Mouse (Mus musculus): ENCODE results near the gene Olfr56. TPM values are rescaled to one million over a fixed set of nuclear protein-coding genes. Genes with fewer than 3 reads are reported as not detected.

Gene Olfr56
- polyA plus RNA-seq, 1 experiment from 2014 or later, result not detected

DNA sequence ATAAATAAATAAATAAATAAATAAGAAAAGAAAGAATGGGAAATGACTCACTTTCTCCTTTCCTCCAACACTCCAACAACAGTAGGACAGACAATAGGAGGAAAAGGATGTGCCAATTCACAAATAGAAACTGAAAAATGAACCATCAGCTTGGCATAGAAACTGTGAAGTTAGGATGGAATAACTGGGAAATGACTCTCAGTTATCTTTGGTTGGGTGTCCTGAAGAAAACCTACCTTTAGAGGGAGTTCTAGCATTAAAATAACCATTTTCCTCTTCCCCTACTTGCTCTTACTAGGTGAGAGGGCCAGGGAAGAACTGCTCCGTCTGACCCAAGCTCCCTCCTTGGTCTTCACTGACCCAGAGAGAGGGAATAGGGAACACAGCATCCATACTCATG, 127.1 kb downstream of the Olfr56 start:
- Histone ChIP-seq H3K27me3 (ENCODE audit: insufficient read depth, low read length) (no peaks in the 10 kb centered on the region), H3K4me3 (ENCODE audit: low read depth, low read length) (no peak overlapping the region), H3K36me3 (ENCODE audit: insufficient read depth) (no peaks in the 10 kb centered on the region), H3K9ac (no peak overlapping the region), H3K27ac (ENCODE audit: low read depth) (no peak overlapping the region), H3K4me2 (no peak overlapping the region), H3K4me1 (ENCODE audit: insufficient read depth) (no peaks in the 10 kb centered on the region), H3K9me3 (ENCODE audit: low read depth, low read length) (no peaks in the 10 kb centered on the region)
- no peak for TF ChIP-seq CTCF (IDR thresholded peaks at IDR 0.05; ENCODE audit: low read depth)
- DNase-seq (no peak), ATAC-seq (ENCODE audit: insufficient read depth) (no peak)
- 63% methylated on average over 1 of the region's 1 CpGs for WGBS

DNA sequence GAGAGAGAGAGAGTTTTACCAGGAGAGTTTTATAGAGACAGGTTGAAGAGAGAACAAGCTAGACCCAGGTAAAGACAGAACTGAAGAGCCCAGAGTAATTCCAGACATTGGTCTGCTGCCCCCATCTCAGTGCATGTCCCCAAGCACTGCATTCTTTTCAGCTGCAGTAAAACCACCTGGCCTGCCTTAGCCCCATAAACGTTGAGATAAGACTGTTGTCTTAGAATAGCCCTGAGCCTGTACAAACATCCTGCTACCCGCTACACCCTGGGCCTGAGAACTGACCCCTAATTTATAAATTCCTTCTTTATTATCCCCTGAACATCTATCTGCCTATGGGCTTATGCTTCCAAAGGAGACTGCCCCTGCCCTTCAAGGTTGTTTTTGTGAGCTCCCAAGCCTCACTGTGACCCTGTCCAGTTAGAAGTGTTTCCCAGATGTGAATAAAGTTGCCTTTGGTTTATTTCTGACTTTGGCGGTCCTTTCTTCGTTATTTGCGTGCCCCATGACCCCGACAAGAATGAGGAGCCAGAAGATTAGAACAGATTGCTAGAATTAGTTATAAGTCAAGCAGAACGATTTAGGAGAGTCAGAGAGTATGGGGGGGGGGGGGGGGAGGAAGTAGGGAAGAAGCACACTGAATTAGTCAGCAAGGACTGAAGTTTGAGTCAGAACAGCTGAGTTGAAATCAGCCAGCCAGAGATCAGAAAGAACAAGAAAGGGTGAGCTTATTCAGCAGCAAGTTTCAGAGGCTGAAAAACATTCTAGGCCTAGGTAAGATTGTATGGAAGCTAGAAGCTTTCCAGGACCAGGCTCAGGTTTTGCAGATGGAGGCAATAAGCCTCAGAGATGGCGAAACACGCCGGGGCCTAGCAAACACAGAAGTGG, 129.2 kb downstream of the Olfr56 start:
- Histone ChIP-seq H3K9me3 (ENCODE audit: low read depth, low read length) (no peaks in the 10 kb centered on the region), H3K27ac (ENCODE audit: low read depth) (no peak overlapping the region), H3K4me3 (ENCODE audit: low read depth, low read length) (no peak overlapping the region), H3K4me2 (no peak overlapping the region), H3K9ac (no peak overlapping the region), H3K36me3 (ENCODE audit: insufficient read depth) (no peaks in the 10 kb centered on the region), H3K4me1 (ENCODE audit: insufficient read depth) (no peaks in the 10 kb centered on the region), H3K27me3 (ENCODE audit: insufficient read depth, low read length) (no peaks in the 10 kb centered on the region)
- ATAC-seq (ENCODE audit: insufficient read depth) (no peak), DNase-seq (no peak)
- TF ChIP-seq CTCF (IDR thresholded peaks at IDR 0.05; ENCODE audit: low read depth), result no peak
- WGBS, result 56% methylated on average over 10 of the region's 10 CpGs

DNA sequence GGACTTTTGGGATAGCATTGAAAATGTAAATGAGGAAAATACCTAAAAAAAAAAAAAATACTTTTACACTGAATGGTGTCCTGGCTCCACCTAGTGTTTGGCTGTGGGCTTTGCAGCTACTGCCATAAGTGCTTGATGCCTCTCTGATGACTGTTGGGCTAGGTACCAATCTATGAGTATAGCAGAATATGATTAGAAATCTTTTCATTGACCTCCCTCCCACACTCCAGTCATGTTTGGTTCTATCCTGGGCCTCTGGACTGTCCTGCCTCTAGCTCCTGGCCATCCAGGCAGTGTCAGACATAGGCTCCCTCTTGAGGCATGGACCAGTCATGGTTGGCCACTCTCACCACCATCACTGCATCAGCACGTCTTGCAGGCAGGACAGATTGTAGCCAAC, 130.1 kb downstream of the Olfr56 start:
- no peak overlapping the region for H3K4me2 ChIP-seq
- DNase-seq (peak; percentile 75), ATAC-seq (ENCODE audit: insufficient read depth) (no peak)
- no peak overlapping the region for H3K9ac ChIP-seq
- H3K27ac ChIP-seq (ENCODE audit: low read depth), result no peak overlapping the region
- H3K27me3 ChIP-seq (ENCODE audit: insufficient read depth, low read length), result no peaks in the 10 kb centered on the region
- peak; percentile 70 for TF ChIP-seq CTCF (IDR thresholded peaks at IDR 0.05; ENCODE audit: low read depth)
- no peaks in the 10 kb centered on the region for H3K9me3 ChIP-seq (ENCODE audit: low read depth, low read length)
- whole genome bisulfite sequencing, result 28% methylated on average over 1 of the region's 1 CpGs
- no peak overlapping the region for H3K4me3 ChIP-seq (ENCODE audit: low read depth, low read length)
- H3K36me3 ChIP-seq (ENCODE audit: insufficient read depth), result no peaks in the 10 kb centered on the region
- no peaks in the 10 kb centered on the region for H3K4me1 ChIP-seq (ENCODE audit: insufficient read depth)

GRCm38 (mm10) chr11:49111000-49111399, 132.3 kb downstream of the Olfr56 start:
- no peak for DNase-seq

GRCm38 (mm10) chr11:49112624-49113219, 134.0 kb downstream of the Olfr56 start:
- Histone ChIP-seq H3K36me3 (ENCODE audit: insufficient read depth) (no peaks in the 10 kb centered on the region), H3K27me3 (ENCODE audit: insufficient read depth, low read length) (no peaks in the 10 kb centered on the region), H3K27ac (ENCODE audit: low read depth) (no peak overlapping the region), H3K4me1 (ENCODE audit: insufficient read depth) (no peaks in the 10 kb centered on the region), H3K4me2 (no peak overlapping the region), H3K9me3 (ENCODE audit: low read depth, low read length) (no peaks in the 10 kb centered on the region), H3K4me3 (ENCODE audit: low read depth, low read length) (no peak overlapping the region), H3K9ac (no peak overlapping the region)
- ATAC-seq (ENCODE audit: insufficient read depth), result peak; percentile 77; the same call in 1 of the 2 replicates
- DNase-seq, result peak; percentile 68
- TF ChIP-seq CTCF (IDR thresholded peaks at IDR 0.05; ENCODE audit: low read depth), result no peak
- WGBS, result 64% methylated on average over 6 of the region's 6 CpGs

More at GRCm38 (mm10) chr11:49111000-49111399, 132.3 kb downstream of the Olfr56 start:
- Histone ChIP-seq H3K9ac (no peak overlapping the region), H3K4me3 (ENCODE audit: low read depth, low read length) (no peak overlapping the region), H3K27ac (ENCODE audit: low read depth) (no peak overlapping the region), H3K36me3 (ENCODE audit: insufficient read depth) (no peaks in the 10 kb centered on the region), H3K4me1 (ENCODE audit: insufficient read depth) (no peaks in the 10 kb centered on the region), H3K4me2 (no peak overlapping the region), H3K27me3 (ENCODE audit: insufficient read depth, low read length) (no peaks in the 10 kb centered on the region), H3K9me3 (ENCODE audit: low read depth, low read length) (no peaks in the 10 kb centered on the region)
- no peak for ATAC-seq (ENCODE audit: insufficient read depth)
- no peak for TF ChIP-seq CTCF (IDR thresholded peaks at IDR 0.05; ENCODE audit: low read depth)
- 65% methylated on average over 1 of the region's 1 CpGs for WGBS

GRCm38 (mm10) chr11:49114158-49114557, 135.5 kb downstream of the Olfr56 start:
- no peaks in the 10 kb centered on the region for H3K36me3 ChIP-seq (ENCODE audit: insufficient read depth)
- 59% methylated on average over 2 of the region's 2 CpGs for WGBS
- no peak for DNase-seq
- H3K4me1 ChIP-seq (ENCODE audit: insufficient read depth), result no peaks in the 10 kb centered on the region
- H3K27ac ChIP-seq (ENCODE audit: low read depth), result no peak overlapping the region
- H3K4me3 ChIP-seq (ENCODE audit: low read depth, low read length), result no peak overlapping the region
- no peaks in the 10 kb centered on the region for H3K27me3 ChIP-seq (ENCODE audit: insufficient read depth, low read length)
- no peak overlapping the region for H3K9ac ChIP-seq
- ATAC-seq (ENCODE audit: insufficient read depth), result no peak
- no peaks in the 10 kb centered on the region for H3K9me3 ChIP-seq (ENCODE audit: low read depth, low read length)
- H3K4me2 ChIP-seq, result no peak overlapping the region
- no peak for TF ChIP-seq CTCF (IDR thresholded peaks at IDR 0.05; ENCODE audit: low read depth)

DNA sequence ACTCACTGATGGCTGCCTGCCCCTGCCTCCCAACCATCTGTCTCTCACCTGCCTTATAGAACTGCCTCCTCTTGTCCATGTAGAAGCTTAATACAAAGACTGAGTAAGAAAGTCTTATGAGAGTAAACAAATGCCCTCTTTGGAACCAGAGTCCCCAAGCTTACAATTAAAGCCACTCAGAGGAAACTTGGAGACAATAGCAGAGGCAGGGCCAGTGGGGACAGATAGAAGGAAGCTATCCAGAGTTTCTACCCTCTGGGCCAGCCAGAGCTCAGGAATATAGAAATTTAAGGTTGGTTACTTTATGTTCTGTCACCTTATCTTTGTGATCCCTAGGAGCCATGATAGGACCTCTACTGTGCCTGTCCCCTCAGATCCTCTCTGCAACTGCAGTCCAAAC, 136.1 kb downstream of the Olfr56 start, which contains the start of gene Olfr1396:
TSS of gene Olfr1396 (minus strand) at position 101 of the 400 bp plus-strand sequence.
- no peaks in the 10 kb centered on the region for H3K9me3 ChIP-seq (ENCODE audit: low read depth, low read length)
- H3K9ac ChIP-seq, result no peak within 1 kb of the TSS
- H3K4me1 ChIP-seq (ENCODE audit: insufficient read depth), result no peaks in the 10 kb centered on the region
- H3K27ac ChIP-seq (ENCODE audit: low read depth), result no peak within 1 kb of the TSS
- H3K4me2 ChIP-seq, result no peak within 1 kb of the TSS
- no peaks in the 10 kb centered on the region for H3K27me3 ChIP-seq (ENCODE audit: insufficient read depth, low read length)
- DNase-seq (no peak), ATAC-seq (ENCODE audit: insufficient read depth) (no peak)
- no peak for TF ChIP-seq CTCF (IDR thresholded peaks at IDR 0.05; ENCODE audit: low read depth)
- no peaks in the 10 kb centered on the region for H3K36me3 ChIP-seq (ENCODE audit: insufficient read depth)
- no peak within 1 kb of the TSS for H3K4me3 ChIP-seq (ENCODE audit: low read depth, low read length)
